ENCODE assay signal across 8 mouse cellular contexts in the genomic region with DNA sequence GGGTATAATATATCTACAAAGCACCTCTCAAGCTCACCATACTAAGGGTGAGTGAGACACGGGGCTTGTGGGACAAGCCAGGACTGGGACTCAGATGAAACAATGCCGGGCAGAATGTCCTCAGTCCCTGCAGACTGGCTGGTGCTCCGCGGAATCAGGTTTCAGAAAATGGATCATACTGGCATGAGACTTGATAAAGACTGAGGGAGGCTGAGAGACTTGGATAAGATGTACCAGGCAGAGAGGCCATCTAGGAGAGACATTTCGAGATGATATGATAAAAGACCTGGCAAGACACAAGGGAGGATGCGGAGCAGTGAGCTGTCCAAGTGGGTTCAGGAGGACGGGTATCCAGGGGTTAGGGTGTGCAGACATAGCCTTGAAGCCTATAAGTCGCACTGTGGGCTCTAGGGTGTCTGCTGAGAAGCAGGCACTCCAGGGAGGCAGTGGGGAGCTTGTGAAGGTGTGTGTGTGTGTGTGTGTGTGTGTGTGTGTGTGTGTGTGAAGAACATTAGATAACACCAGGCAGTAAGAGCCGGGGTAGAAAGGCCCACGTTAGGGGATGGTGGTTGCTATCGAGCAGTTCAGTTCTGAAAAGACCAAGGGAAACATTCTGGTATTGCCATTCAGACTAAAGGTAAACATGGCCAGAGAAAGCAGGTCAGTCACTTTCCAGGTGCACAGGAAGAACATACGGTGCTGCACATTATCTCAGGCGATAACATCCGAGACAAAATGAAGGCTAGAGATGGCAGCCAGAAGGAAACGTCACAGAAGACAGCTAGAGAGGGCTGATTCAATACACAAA. TPM values are rescaled to one million over a fixed set of nuclear protein-coding genes. Genes with fewer than 3 reads are reported as not detected.
DNase-seq lines count a peak whose midpoint lies in the region; ATAC-seq and TF ChIP-seq lines count a peak whose summit lies in the region.

No protein-coding gene starts in this region.

- no peaks in the 10 kb centered on the region for H3K27me3 ChIP-seq in lung, embryonic 15.5 days
- H3K27me3 ChIP-seq in hindbrain, embryonic 15.5 days, result no peaks in the 10 kb centered on the region
- no peaks in the 10 kb centered on the region for H3K27me3 ChIP-seq in midbrain, embryonic 10.5 days (ENCODE audit: low read depth, poor library complexity, severe bottlenecking)

- peak overlapping the region; percentile 95 for H3K27ac ChIP-seq in lung, embryonic 15.5 days
- H3K27ac ChIP-seq in cortical plate, adult 2 months (ENCODE audit: insufficient read depth, low read length), result peak overlapping the region; percentile 94
- H3K27ac ChIP-seq in hindbrain, embryonic 15.5 days (replicated peaks), result peak overlapping the region; percentile 86
- peak overlapping the region; percentile 92 for H3K27ac ChIP-seq in midbrain, embryonic 10.5 days (replicated peaks)

- peak overlapping the region; percentile 71 for H3K9ac ChIP-seq in lung, embryonic 15.5 days
- peak overlapping the region; percentile 67 for H3K9ac ChIP-seq in hindbrain, embryonic 15.5 days

- peak overlapping the region; percentile 86 for H3K4me3 ChIP-seq in lung, embryonic 15.5 days
- H3K4me3 ChIP-seq in cortical plate, adult 2 months (ENCODE audit: insufficient read depth, low read length), result peak overlapping the region; percentile 83
- H3K4me3 ChIP-seq in hindbrain, embryonic 15.5 days, result peak overlapping the region; percentile 78
- H3K4me3 ChIP-seq in midbrain, embryonic 10.5 days, result peak overlapping the region; percentile 95

- TF ChIP-seq CTCF in cortical plate, adult 2 months (IDR thresholded peaks at IDR 0.05; ENCODE audit: extremely low read depth, insufficient read depth, low read length), result no peak

- peak overlapping the region; percentile 75 for H3K4me2 ChIP-seq in lung, embryonic 15.5 days
- peak overlapping the region; percentile 85 for H3K4me2 ChIP-seq in hindbrain, embryonic 15.5 days

- WGBS in lung, embryonic 15.5 days, result 26% methylated on average over 15 of the region's 15 CpGs
- WGBS in hindbrain, embryonic 15.5 days, result 64% methylated on average over 15 of the region's 15 CpGs
- 64% methylated on average over 15 of the region's 15 CpGs for WGBS in midbrain, embryonic 10.5 days

- peaks cover 26% of the 10 kb centered on the region for H3K4me1 ChIP-seq in lung, embryonic 15.5 days
- H3K4me1 ChIP-seq in cortical plate, adult 2 months (ENCODE audit: control insufficient read depth, insufficient read depth, low read length), result peaks cover 15% of the 10 kb centered on the region
- peaks cover 26% of the 10 kb centered on the region for H3K4me1 ChIP-seq in hindbrain, embryonic 15.5 days (replicated peaks)
- peaks cover 22% of the 10 kb centered on the region for H3K4me1 ChIP-seq in midbrain, embryonic 10.5 days

- ATAC-seq in lung, embryonic 15.5 days (ENCODE audit: borderline replicate concordance, extremely low read depth, low FRiP score, low TSS enrichment), result peak; percentile 0; the same call in 1 of the 2 replicates
- no peak for ATAC-seq in hindbrain, embryonic 15.5 days (ENCODE audit: low FRiP score, low read depth)

- TF ChIP-seq POLR2A in cortical plate, adult 2 months (IDR thresholded peaks at IDR 0.05; ENCODE audit: extremely low read depth, insufficient read depth, low read length), result no peak

- DNase-seq in lung, adult 18-20 months, result no peak
- no peak for DNase-seq in midbrain, embryonic 10.5 days (ENCODE audit: low spot score)
- DNase-seq in urinary bladder, postnatal 36 days (ENCODE audit: low spot score in 2 of 2), result no peak
- no peak for DNase-seq in left cerebral cortex, adult 18-20 months (ENCODE audit: low spot score in 2 of 2)
- no peak for DNase-seq in adipocyte (ENCODE audit: low spot score)

- H3K9me3 ChIP-seq in lung, embryonic 15.5 days, result no peaks in the 10 kb centered on the region
- no peaks in the 10 kb centered on the region for H3K9me3 ChIP-seq in hindbrain, embryonic 15.5 days
- H3K9me3 ChIP-seq in midbrain, embryonic 10.5 days (replicated peaks), result no peaks in the 10 kb centered on the region

- no peaks in the 10 kb centered on the region for H3K36me3 ChIP-seq in lung, embryonic 15.5 days
- no peaks in the 10 kb centered on the region for H3K36me3 ChIP-seq in hindbrain, embryonic 15.5 days
- H3K36me3 ChIP-seq in midbrain, embryonic 10.5 days, result no peaks in the 10 kb centered on the region

RNA-seq across cellular contexts. Expression of gene Pdcd4, which starts 10.1 kb away (rescaled TPM):
- 87.7 and 89.7 TPM in 2 replicates for polyA plus RNA-seq in lung, embryonic 15.5 days (2015; fragmentation: Nextera tagmentation; extraction: Ambion mirVana)
- polyA plus RNA-seq in cortical plate, adult 2 months (2012; rRNA removed), result 54.9 and 61.1 TPM in 2 replicates
- polyA plus RNA-seq in hindbrain, embryonic 15.5 days (2015; fragmentation: Nextera tagmentation; extraction: Ambion mirVana), result 58.0 and 60.4 TPM in 2 replicates
- 48.8 and 57.6 TPM in 2 replicates for polyA plus RNA-seq in midbrain, embryonic 10.5 days (2016; fragmentation: Nextera tagmentation; extraction: Ambion mirVana)
- 100 to 1,000 TPM; 103 to 115 TPM for total RNA-seq in left cerebral cortex, adult 18-20 months (2021)

RNA-seq across cellular contexts. Expression of gene Shoc2, which starts 42.0 kb away (rescaled TPM):
- polyA plus RNA-seq in lung, embryonic 15.5 days (2015; fragmentation: Nextera tagmentation; extraction: Ambion mirVana), result 41.6 and 43.6 TPM in 2 replicates
- polyA plus RNA-seq in cortical plate, adult 2 months (2012; rRNA removed), result 35.0 and 35.5 TPM in 2 replicates
- polyA plus RNA-seq in hindbrain, embryonic 15.5 days (2015; fragmentation: Nextera tagmentation; extraction: Ambion mirVana), result 59.3 and 64.6 TPM in 2 replicates
- 59.0 and 65.0 TPM in 2 replicates for polyA plus RNA-seq in midbrain, embryonic 10.5 days (2016; fragmentation: Nextera tagmentation; extraction: Ambion mirVana)
- 10 to 100 TPM; 55.5 to 59.4 TPM for total RNA-seq in left cerebral cortex, adult 18-20 months (2021)

RNA-seq across cellular contexts. Expression of gene Bbip1, which starts 42.3 kb away (rescaled TPM):
- 58.0 and 58.9 TPM in 2 replicates for polyA plus RNA-seq in lung, embryonic 15.5 days (2015; fragmentation: Nextera tagmentation; extraction: Ambion mirVana)
- 81.2 and 89.1 TPM in 2 replicates for polyA plus RNA-seq in cortical plate, adult 2 months (2012; rRNA removed)
- 132 and 137 TPM in 2 replicates for polyA plus RNA-seq in hindbrain, embryonic 15.5 days (2015; fragmentation: Nextera tagmentation; extraction: Ambion mirVana)
- 121 and 125 TPM in 2 replicates for polyA plus RNA-seq in midbrain, embryonic 10.5 days (2016; fragmentation: Nextera tagmentation; extraction: Ambion mirVana)
- total RNA-seq in left cerebral cortex, adult 18-20 months (2021), result 10 to 100 TPM; 49.9 to 57.7 TPM
